In the genomic region with DNA sequence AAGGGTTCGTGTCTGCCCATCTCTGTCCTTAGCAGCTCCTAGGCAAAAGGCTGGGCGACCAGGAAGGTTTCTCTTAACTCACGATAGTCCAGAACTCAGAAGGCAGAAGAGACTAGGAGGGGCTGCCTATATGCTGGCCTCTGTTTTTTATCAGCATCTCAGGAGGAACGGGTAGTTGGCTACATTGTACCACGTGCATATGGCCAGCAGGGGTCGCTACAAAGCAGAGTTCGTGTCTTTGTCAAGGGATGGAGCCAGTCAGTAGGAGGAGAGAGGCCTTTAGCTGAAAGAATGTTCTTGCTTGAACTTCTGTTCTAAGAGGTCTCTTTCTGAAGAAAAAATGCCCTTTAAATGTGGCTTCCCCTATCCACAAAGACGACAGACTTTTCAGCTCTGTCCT, we compare ENCODE assay signal across 8 mouse cellular contexts. TPM values are rescaled to one million over a fixed set of nuclear protein-coding genes. Genes with fewer than 3 reads are reported as not detected.
DNase-seq lines count a peak whose midpoint lies in the region; ATAC-seq lines count a peak whose summit lies in the region.

No protein-coding gene starts in this region.

- WGBS in midbrain, embryonic 10.5 days = 8% methylated on average over 8 of the region's 8 CpGs

- intact Hi-C loops in gastrocnemius, postnatal 14 days (cut with DNase I; ENCODE audit: low total_unique reads) = loop anchor here (2.0 to 10.0 kb wide), 4 partner anchors 185 to 657 kb away; no protein-coding TSS in a partner anchor
- intact Hi-C loops in left cerebral cortex, postnatal 10 days (cut with DNase I) = loop anchor here (2.0 to 10.0 kb wide), 5 partner anchors 183 to 657 kb away; no protein-coding TSS in a partner anchor

- H3K27me3 ChIP-seq in midbrain, embryonic 10.5 days (ENCODE audit: low read depth, poor library complexity, severe bottlenecking) = peaks cover 40% of the 10 kb centered on the region

- peak; percentile 34 for ATAC-seq in inflammation-experienced regulatory T-cells, adult 6 months
- ATAC-seq in erythroid progenitor cell, adult 5-6 weeks (replicated peaks; ENCODE audit: low FRiP score, poor library complexity, severe bottlenecking) = no peak

- H3K9me3 ChIP-seq in midbrain, embryonic 10.5 days (replicated peaks) = no peaks in the 10 kb centered on the region

- H3K27ac ChIP-seq in midbrain, embryonic 10.5 days (replicated peaks) = no peak overlapping the region

- H3K36me3 ChIP-seq in midbrain, embryonic 10.5 days = no peaks in the 10 kb centered on the region

- DNase-seq in WW6 (ENCODE audit: low read depth, low spot score) = peak; percentile 45
- peak; percentile 81 to 83 for DNase-seq in cerebellum, postnatal 4 days (ENCODE audit: low spot score in 2 of 2)
- DNase-seq in gastrocnemius, postnatal 14 days = peak; percentile 80
- DNase-seq in left cerebral cortex, postnatal 10 days (ENCODE audit: extremely low spot score in 1 of 2, low spot score in 2 of 2) = peak; percentile 75 to 84
- peak; percentile 81 for DNase-seq in midbrain, embryonic 10.5 days (ENCODE audit: low spot score)
- DNase-seq in skeletal muscle tissue, adult 2 months (ENCODE audit: low read depth, low spot score) = peak; percentile 69

- H3K4me1 ChIP-seq in midbrain, embryonic 10.5 days = peaks cover 16% of the 10 kb centered on the region

- no peak overlapping the region for H3K4me3 ChIP-seq in midbrain, embryonic 10.5 days

RNA-seq across cellular contexts. Expression of gene Ets1, which starts 46.1 kb away (rescaled TPM):
- total RNA-seq in gastrocnemius, postnatal 14 days (2021) = 10 to 100 TPM; 33.0 to 35.7 TPM
- polyA plus RNA-seq in inflammation-experienced regulatory T-cells, adult 6 months (2017; shearing (Covaris generic)) = 100 to 1,000 TPM; 831 to 847 (median 840) TPM
- 10 to 100 TPM; 19.0 to 24.7 TPM for total RNA-seq in left cerebral cortex, postnatal 10 days (2021)
- polyA plus RNA-seq in midbrain, embryonic 10.5 days (2016; fragmentation: Nextera tagmentation; extraction: Ambion mirVana) = 25.7 and 26.2 TPM in 2 replicates
- total RNA-seq in erythroid progenitor cell, adult 5-6 weeks (2015; ENCODE audit: low replicate concordance) = 9.0 and 23.1 TPM in 2 replicates
- total RNA-seq in erythroid progenitor cell, adult 5-6 weeks (2017; ENCODE audit: low replicate concordance) = 17.5 and 22.3 TPM in 2 replicates

RNA-seq across cellular contexts. Expression of gene Fli1, which starts 47.2 kb away (rescaled TPM):
- total RNA-seq in gastrocnemius, postnatal 14 days (2021) = 10 to 100 TPM; 16.2 to 16.6 TPM
- polyA plus RNA-seq in inflammation-experienced regulatory T-cells, adult 6 months (2017; shearing (Covaris generic)) = 100 to 1,000 TPM; 101 to 137 (median 110) TPM
- 10 to 100 TPM in 1 of 2 experiments, 1 to 10 TPM in 1; 8.6 to 12.0 TPM for total RNA-seq in left cerebral cortex, postnatal 10 days (2021)
- 13.9 and 17.6 TPM in 2 replicates for polyA plus RNA-seq in midbrain, embryonic 10.5 days (2016; fragmentation: Nextera tagmentation; extraction: Ambion mirVana)
- total RNA-seq in erythroid progenitor cell, adult 5-6 weeks (2015; ENCODE audit: low replicate concordance) = 26.7 and 27.2 TPM in 2 replicates
- 13.4 and 16.0 TPM in 2 replicates for total RNA-seq in erythroid progenitor cell, adult 5-6 weeks (2017; ENCODE audit: low replicate concordance)
